Mouse (Mus musculus): ENCODE results near the gene Dnajb5. TPM values are rescaled to one million over a fixed set of nuclear protein-coding genes. Genes with fewer than 3 reads are reported as not detected.

Dnajb5 gene
- total RNA-seq (2014; fragmentation: Nextera tagmentation) (4.4 and 16.3 TPM in 2 replicates), total RNA-seq (2017) (1.0 and 1.1 TPM in 2 replicates)

DNA sequence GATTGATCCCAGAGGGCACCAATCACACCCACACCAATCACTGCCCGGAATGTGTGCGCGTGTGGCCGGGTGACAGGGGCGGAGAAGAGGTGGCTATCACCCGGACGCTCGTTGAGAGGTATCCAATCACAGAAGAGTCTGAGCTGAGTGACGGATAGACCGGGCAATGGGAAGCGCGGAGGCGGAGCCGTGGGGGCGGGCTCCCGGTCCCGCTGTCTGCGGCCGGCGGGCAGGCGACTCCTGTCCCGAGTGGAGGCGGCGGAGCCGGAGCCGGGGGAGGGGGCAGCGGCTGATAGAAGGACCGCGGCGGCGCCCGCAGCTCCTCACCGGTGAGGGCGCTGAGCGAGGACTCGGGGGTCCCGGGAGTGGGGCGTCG, at the start of gene Dnajb5:
Gene Dnajb5 (plus strand): TSS at position 139 of the 376 bp plus-strand sequence.
- peak; percentile 85 for ATAC-seq (replicated peaks; ENCODE audit: poor library complexity, severe bottlenecking)

DNA sequence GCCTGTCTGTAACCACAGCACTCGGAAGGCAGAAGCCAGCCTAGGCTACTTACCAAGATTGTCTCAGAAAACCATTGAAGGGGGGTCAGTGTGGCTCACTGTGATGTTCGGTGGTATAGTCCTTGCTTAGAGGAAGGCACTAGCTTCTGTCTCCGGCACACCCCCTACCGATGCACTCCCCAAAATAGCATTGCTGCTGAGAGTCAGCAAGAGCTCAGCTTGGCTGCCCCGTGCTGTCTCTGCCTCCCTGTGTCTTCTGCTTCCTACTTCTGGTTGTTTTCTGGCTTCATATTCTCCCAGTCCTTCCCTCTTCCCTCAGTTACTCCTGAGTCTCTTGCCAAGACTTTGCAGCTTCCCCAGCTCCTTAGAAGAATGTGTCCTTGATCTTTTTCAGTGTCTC, 48.7 kb upstream of the Dnajb5 start:
- no peak for ATAC-seq (replicated peaks; ENCODE audit: poor library complexity, severe bottlenecking)

GRCm38 (mm10) chr4:42902174-42902573, 47.4 kb upstream of the Dnajb5 start:
- ATAC-seq (replicated peaks; ENCODE audit: poor library complexity, severe bottlenecking), result peak; percentile 93

DNA sequence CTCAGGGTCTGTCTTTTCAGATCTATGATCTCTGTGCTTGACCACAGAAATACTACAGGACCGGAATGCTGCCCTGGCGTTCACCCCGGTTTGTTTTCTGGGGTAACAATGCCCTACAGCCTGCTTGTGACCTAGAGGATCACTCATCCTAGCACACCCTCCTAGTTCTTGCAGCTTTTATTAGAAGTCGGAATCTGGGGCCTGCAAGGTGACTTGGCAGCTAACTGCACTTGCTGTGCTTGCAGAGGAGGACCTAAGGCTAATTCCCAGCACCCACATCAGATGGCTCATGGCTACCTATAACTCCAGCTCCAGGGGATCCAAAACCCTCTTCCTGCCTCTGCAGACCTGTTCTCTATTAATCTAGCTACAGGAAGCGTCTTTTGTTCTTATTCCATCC, 46.9 kb upstream of the Dnajb5 start:
- ATAC-seq (replicated peaks; ENCODE audit: poor library complexity, severe bottlenecking), result no peak

GRCm38 (mm10) chr4:42903942-42904341, 45.7 kb upstream of the Dnajb5 start:
- ATAC-seq (replicated peaks; ENCODE audit: poor library complexity, severe bottlenecking), result no peak

DNA sequence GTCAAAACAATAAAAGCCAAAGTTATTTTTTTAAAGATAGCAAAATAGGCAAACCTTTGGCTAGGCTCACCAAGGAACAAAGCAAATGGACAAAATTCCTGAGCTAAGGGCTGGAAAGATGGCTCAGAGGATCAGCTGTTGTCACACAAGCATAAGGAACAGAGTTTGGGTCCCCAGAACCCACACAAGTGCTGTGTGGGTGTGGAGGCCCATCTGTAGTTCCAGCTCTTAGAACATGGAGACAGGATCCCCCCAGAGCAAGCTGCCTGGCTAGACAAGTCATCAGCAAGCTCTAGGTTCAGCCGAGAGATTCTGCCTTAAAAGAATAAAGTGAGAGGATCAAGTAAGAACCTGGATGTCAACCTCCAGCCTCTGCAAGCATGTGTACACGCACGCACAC, 45.1 kb upstream of the Dnajb5 start:
- no peak for ATAC-seq (replicated peaks; ENCODE audit: poor library complexity, severe bottlenecking)

DNA sequence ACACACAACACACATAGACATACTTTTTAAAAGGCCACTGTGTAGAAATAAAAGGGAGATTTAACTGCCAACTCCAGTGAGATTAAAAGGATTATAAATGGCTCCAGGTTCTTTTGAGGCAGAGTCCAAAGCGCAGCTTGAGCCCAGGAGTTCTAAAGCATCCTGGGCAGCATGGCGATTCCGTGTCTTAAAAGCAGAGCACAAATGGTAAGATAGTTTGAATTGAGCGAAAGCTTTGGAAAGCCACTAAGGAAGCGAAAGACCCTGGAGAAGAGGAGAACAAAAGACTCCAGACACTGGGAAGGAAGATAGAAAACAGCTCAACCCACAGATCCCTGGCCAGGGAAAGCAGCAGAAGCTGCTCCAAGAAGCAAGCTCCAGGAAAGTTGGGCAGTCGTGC, 44.6 kb upstream of the Dnajb5 start:
- ATAC-seq (replicated peaks; ENCODE audit: poor library complexity, severe bottlenecking), result no peak

DNA sequence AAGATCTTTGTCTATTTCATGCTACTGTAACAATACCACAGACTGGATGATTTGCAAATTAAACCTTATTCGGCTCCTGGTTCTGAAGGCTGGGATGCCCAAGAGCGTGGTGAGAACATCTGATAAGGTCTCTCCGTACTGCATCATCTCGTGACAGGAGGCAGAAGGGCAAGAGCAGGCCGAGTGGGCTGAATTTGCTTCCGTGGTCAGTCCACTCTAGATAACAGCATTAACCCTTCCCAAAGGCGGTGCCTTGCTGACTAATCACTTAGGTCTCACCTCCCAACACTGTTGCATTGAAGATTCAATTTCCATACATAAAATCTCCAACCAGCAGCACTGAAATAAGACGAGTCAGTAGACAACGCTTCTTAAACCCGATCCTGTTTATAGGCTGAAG, 36.2 kb upstream of the Dnajb5 start:
- no peak for ATAC-seq (replicated peaks; ENCODE audit: poor library complexity, severe bottlenecking)

DNA sequence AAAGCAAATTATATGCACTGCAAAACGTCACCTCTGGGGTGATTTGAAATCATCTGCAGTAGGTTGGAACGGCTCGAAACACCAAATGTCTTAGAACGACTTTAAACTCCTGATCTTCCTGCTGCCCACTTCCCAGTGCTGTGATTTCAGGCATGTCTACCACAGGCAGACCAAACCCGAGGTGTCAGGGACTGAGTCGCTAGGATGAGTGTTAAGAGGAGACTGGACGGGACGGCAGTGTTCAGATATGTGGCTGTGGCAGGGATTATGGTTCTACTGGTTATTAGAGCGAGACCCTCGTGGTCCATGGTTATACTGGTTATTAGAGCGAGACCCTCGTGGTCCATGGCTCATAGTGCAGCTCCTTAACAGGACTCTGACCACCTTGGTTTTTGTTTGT, 34.3 kb upstream of the Dnajb5 start:
- no peak for ATAC-seq (replicated peaks; ENCODE audit: poor library complexity, severe bottlenecking)

- ATAC-seq (replicated peaks; ENCODE audit: poor library complexity, severe bottlenecking), result no peak
These were observed 33.6 kb upstream of the Dnajb5 start for GRCm38 (mm10) chr4:42915966-42916365.

DNA sequence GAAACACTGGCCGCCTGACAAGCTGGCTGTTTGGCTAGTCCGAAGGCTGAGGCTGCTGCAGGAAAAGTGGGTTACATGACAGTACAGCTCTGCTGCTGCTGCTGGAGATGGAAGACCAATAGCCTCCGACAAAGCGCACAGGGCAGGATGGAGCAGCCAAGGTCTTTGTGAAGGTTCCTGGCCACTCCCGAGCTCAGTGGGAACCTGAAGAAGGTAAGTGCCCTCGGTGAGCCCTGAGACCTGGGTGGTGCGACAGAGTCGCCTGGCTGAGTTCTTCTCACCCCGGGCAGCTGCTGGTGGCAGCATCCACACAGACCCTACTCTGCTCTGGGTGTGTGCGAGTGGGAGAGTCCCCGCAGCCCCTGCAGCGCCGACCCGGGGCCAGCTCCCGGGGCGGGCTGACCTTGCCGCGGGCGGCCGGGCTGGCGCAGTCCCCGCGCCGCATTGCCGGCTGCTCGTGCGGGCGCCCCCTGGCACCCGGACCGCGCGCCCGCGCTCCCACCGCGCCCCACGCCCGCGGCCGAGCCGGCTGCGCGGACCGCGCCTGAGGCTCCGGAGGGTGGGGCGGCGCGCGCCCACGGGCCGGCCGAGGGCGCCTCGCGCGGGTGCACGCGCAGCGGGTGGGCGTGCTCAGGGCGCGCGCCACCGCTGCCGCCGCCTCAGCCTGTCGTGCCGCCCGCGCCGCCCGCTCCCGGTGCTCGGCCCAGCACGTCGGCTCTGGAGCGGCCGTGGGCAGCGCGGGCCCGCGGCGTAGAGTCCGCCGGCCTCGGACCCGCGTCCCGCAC, 32.8 kb upstream of the Dnajb5 start, which contains the start of gene Phf24:
Gene Phf24 (plus strand): TSS at position 44 of the 785 bp plus-strand sequence.
- ATAC-seq (replicated peaks; ENCODE audit: poor library complexity, severe bottlenecking), result peak; percentile 66

GRCm38 (mm10) chr4:42917402-42917774, 32.2 kb upstream of the Dnajb5 start:
- ATAC-seq (replicated peaks; ENCODE audit: poor library complexity, severe bottlenecking), result peak; percentile 57

GRCm38 (mm10) chr4:42920726-42921125, 28.9 kb upstream of the Dnajb5 start:
- ATAC-seq (replicated peaks; ENCODE audit: poor library complexity, severe bottlenecking), result no peak

DNA sequence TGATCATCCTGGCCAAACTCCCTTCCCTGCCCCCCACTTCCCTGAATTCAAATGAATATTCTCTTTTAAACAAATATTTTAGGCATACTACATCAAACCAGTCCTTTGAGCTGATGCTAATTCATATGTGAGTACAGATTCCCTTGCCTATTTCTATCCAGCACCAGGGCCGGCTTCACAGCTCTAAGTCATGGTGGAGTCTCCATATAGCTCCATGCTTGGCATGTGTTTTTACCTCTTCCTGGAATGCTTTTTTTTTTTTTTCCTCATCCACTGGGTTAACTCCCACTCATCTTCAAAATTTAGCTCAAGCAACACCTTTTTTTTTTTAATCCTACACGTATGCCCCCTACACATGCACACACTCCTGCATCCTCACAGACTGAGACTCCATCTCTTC, 28.1 kb upstream of the Dnajb5 start:
- no peak for ATAC-seq (replicated peaks; ENCODE audit: poor library complexity, severe bottlenecking)

DNA sequence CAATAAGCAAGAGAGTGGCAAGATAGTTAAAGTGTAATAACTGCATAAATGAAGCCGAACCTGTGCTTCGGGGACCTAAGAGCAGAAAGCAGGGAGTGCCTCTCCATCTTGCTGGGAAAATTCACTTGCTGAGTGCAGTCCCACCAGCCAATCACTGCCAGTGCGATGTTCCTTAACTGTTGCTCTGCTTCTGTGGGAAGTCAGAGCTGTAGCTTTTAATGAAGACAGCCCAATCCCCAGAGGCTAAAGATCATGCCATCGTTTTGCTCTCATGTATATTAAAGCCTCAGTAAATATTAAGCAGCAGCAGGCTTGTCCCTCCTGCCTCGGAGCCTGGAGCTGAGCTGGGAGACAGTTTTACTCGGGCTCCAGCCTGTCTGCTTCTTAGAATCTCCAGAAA, 27.6 kb upstream of the Dnajb5 start:
- ATAC-seq (replicated peaks; ENCODE audit: poor library complexity, severe bottlenecking), result no peak

DNA sequence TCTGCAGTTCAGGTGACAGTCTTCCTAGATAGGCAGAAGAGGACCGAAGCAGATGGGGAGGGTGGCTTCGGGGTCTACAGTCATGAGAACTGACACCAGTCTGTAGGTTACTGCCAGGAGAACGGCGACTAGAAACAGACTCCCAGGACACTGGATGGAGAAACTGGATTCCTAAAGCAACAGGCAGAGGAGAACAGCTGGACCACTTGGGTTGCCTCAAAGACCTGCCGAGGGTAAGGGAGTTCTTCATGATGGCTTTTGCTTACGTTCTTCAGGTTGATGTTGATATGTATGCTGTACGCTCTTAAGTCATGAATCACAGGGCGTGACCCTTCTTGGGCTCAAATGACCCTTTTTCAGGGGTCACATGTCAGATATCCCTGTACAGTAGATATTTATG, 27.2 kb upstream of the Dnajb5 start:
- no peak for ATAC-seq (replicated peaks; ENCODE audit: poor library complexity, severe bottlenecking)

DNA sequence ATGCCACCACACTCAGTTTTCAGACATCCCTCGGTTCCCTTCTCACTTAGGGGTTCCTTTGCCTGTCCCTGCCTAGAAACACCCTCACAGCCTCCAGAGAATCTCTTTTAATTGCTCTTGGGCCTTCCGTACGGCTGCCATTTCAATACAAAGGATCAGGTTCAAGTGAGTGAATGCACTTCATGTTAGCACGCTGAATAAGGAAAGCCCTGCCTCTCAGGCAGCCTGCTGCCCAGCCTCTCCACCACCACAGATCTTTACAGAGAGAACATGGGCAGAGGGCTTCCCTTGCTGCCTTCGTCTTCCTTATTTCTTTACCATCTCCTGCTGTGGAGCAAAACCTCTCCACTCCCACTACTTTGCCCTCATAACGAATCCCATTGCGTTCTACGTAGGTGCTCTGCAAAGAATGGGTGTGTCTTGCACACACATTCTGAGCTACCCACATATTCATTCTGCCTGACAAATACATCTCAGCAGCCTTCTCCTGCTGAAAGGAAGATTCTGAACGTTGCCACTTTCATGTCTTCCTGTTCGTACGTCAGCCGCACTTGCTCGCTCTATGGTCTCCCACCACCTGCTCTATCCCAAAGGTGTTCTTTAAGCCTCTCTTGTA, 25.4 kb upstream of the Dnajb5 start:
- ATAC-seq (replicated peaks; ENCODE audit: poor library complexity, severe bottlenecking), result no peak

DNA sequence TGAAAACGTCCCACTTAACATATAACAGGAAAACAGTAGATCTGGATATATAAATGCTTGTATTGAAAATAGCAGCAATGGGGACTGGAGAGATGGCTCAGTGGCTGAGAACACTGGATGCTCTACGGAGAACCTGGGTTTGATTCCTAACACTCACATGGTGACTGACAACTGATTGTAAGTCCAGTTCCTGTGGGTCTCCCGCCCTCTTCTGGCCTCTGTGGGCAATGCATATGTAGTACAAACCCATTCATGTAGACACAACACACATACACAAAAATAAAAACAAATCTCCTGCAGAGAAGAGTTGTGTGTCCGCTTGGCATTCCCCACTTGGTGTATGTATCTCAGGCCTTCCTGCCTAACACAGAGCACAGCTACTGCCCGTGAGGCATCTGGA, 21.4 kb upstream of the Dnajb5 start:
- no peak for ATAC-seq (replicated peaks; ENCODE audit: poor library complexity, severe bottlenecking)

- ATAC-seq (replicated peaks; ENCODE audit: poor library complexity, severe bottlenecking), result no peak
These were observed 20.7 kb upstream of the Dnajb5 start for GRCm38 (mm10) chr4:42928952-42929351.

- ATAC-seq (replicated peaks; ENCODE audit: poor library complexity, severe bottlenecking), result no peak
These were observed 17.2 kb upstream of the Dnajb5 start for GRCm38 (mm10) chr4:42932229-42932969.

DNA sequence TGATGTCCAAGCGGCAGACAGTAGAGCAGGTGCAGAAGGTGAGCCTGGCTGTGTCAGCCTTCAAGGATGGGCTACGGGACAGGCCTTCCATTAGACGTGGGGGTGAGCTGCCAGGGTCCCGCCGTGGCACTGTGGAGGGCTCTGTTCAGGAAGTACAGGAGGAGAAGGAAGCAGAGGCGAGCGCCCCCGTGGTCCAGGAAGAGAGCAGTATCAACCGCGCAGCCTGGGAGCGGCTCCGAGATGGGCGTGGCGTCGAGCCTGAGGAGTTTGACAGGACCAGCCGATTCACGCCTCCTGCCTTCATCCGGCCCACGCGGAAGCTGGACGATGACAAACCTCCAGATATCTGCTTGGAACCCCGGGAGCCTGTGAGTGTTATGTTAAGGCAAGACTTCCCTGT, 16.0 kb upstream of the Dnajb5 start:
- peak; percentile 97 for ATAC-seq (replicated peaks; ENCODE audit: poor library complexity, severe bottlenecking)
